Mouse (Mus musculus) gastrocnemius, adult 2 months (tissue): ENCODE measurements around the gene Polg2. TPM values are rescaled to one million over a fixed set of nuclear protein-coding genes. Genes with fewer than 3 reads are reported as not detected.
"Not testable (repeated sequence)": the region's sequence is repeated elsewhere in the genome, so short reads cannot be mapped to it uniquely, and the experiment has no call there.

Experiments used
- DNase-seq: peaks from one replicate; pipeline ENCODE4 v3.0.0; 2022
- H3K27ac ChIP-seq: fragments of 200-600 bp; 2 replicates; pipeline ENCODE4 v1.8.1; 2022; ENCODE audit warnings: mild to moderate bottlenecking
- H3K4me3 ChIP-seq: fragments of 200-600 bp; 2 replicates; pipeline ENCODE4 v1.8.1; 2022; ENCODE audit warnings: mild to moderate bottlenecking, moderate library complexity
- CTCF ChIP-seq: fragments of 200-600 bp; IDR thresholded peaks from 2 replicates; pipeline ENCODE4 v1.8.1; 2022; ENCODE audit warnings: antibody characterized with exemption, mild to moderate bottlenecking, moderate library complexity
- intact Hi-C: fragments of 180-260 bp; cut with DNase I; formaldehyde crosslinking; loops from one replicate; pipeline ENCODE4 v1.15.1; 2025
- total RNA-seq, 2 experiments: library from RNA; stranded (reverse); gene quantifications; 2 replicates each; pipeline ENCODE4 v1.2.3; 2021

The Polg2 gene
- total RNA-seq, 2 experiments from 2014 or later, result 2.4 to 3.3 TPM

- intact Hi-C loops, result no loop called here
- TF ChIP-seq CTCF, result no peak
- DNase-seq, result no peak
- Histone ChIP-seq H3K4me3 (no peak overlapping the region), H3K27ac (no peak overlapping the region)
Measured at GRCm38 (mm10) chr11:106815761-106816160, 36.4 kb upstream of the Polg2 start.

- H3K4me3 ChIP-seq, result no peak overlapping the region
- H3K27ac ChIP-seq, result 0 out of 2 replicates have a peak overlapping the region, but pooled peaks have one; percentile 3
- intact Hi-C loops, result no loop called here
- DNase-seq, result no peak
- no peak for TF ChIP-seq CTCF
Measured at GRCm38 (mm10) chr11:106815331-106815730, 36.0 kb upstream of the Polg2 start.

GRCm38 (mm10) chr11:106814601-106815320 is 35.4 kb upstream of the Polg2 start:
- Histone ChIP-seq H3K27ac (peak overlapping the region; percentile 3; the same call in 1 of the 2 replicates), H3K4me3 (no peak overlapping the region)
- no peak for TF ChIP-seq CTCF
- no peak for DNase-seq
- intact Hi-C loops, result no loop called here

GRCm38 (mm10) chr11:106812410-106813136 is 33.2 kb upstream of the Polg2 start:
- Histone ChIP-seq H3K4me3 (no peak overlapping the region), H3K27ac (no peak overlapping the region)
- TF ChIP-seq CTCF, result no peak
- intact Hi-C loops, result no loop called here
- no peak for DNase-seq

- H3K4me3 ChIP-seq, H3K27ac ChIP-seq, intact Hi-C loops, DNase-seq: not testable (repeated sequence)
Measured at GRCm38 (mm10) chr11:106807442-106807841, 28.1 kb upstream of the Polg2 start.

GRCm38 (mm10) chr11:106802069-106802627 is 22.8 kb upstream of the Polg2 start:
- DNase-seq, result peak; percentile 41
- Histone ChIP-seq H3K27ac (no peak overlapping the region), H3K4me3 (no peak overlapping the region)
- intact Hi-C loops, result no loop called here
- no peak for TF ChIP-seq CTCF

- TF ChIP-seq CTCF, result no peak
- DNase-seq, result no peak
- Histone ChIP-seq H3K27ac (peak overlapping the region; percentile 63), H3K4me3 (no peak overlapping the region)
- intact Hi-C loops, result no loop called here
Measured at GRCm38 (mm10) chr11:106795679-106796078, 16.3 kb upstream of the Polg2 start.

GRCm38 (mm10) chr11:106793846-106794245 is 14.5 kb upstream of the Polg2 start:
- no peak for DNase-seq
- Histone ChIP-seq H3K27ac (no peak overlapping the region), H3K4me3 (no peak overlapping the region)
- intact Hi-C loops, result no loop called here
- no peak for TF ChIP-seq CTCF

- Histone ChIP-seq H3K4me3 (peak overlapping the region; percentile 98), H3K27ac (peak overlapping the region; percentile 100)
- TF ChIP-seq CTCF, result no peak
- intact Hi-C loops, result no loop called here
- no peak for DNase-seq
Measured at GRCm38 (mm10) chr11:106789649-106790048, 10.3 kb upstream of the Polg2 start.

GRCm38 (mm10) chr11:106788775-106789459 is 9.6 kb upstream of the Polg2 start, which contains the start of the genes Ddx5 and Cep95:
Ddx5 (minus strand) TSS chr11:106789185.
Cep95 (plus strand) TSS chr11:106789252.
- Histone ChIP-seq H3K27ac (peak within 1 kb of the TSS; percentile 100), H3K4me3 (peak within 1 kb of the TSS; percentile 98)
- intact Hi-C loops, result no loop called here
- DNase-seq, result peak; percentile 98
- peak; percentile 35 for TF ChIP-seq CTCF

- peak; percentile 99 for DNase-seq
- TF ChIP-seq CTCF, result no peak
- H3K27ac ChIP-seq, result peak overlapping the region; percentile 100
- peak overlapping the region; percentile 98 for H3K4me3 ChIP-seq
- intact Hi-C loops, result no loop called here
Measured at GRCm38 (mm10) chr11:106788026-106788774, 8.9 kb upstream of the Polg2 start.
